In the genomic region with DNA sequence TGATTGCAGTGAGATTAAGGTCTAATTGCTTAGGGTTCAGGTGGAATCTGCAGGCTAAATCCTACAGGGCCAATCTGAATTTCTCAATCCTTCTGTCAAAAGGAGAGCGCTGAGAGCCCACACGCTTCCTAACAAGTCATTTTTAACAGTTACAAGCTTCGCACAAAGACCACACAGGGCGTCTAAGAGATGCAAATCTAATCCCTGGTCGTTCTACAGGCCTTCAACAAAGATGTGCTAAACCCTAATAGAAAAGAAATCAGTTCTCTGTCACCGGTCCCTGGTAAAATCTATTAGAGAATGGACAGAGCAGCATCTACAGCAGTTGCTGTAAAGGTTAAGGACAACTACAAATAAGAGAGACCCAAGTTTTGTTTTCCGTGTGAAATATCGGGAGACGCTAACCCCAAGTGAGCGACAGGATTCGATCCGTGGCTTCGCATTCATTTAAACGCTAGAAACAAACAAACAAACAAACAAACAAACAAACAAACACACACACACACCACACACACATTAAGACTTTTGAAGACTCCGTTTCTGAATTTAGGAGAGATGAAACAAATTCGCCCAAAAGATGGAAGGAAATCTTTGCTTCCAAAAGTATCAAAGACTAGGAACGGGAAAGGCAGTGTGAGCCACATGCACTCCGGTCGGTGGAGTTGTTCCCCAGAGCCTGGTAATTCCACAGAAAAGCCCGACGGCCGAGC, we compare ENCODE assay signal across 12 mouse cellular contexts. TPM values are rescaled to one million over a fixed set of nuclear protein-coding genes. Genes with fewer than 3 reads are reported as not detected.
DNase-seq lines count a peak whose midpoint lies in the region; ATAC-seq and TF ChIP-seq lines count a peak whose summit lies in the region.
"Had no signal": no experiment of that assay in that cellular context is flagged by ENCODE, and none has a peak within 500 bp of the region (broad histone marks: within the 10 kb centered on the region; RNA-seq: fewer than 3 reads in every experiment).

No protein-coding gene starts in this region.

- no peaks in the 10 kb centered on the region for H3K9me3 ChIP-seq in heart, embryonic 11.5 days (replicated peaks; ENCODE audit: control insufficient read depth, low read length)
- H3K9me3 ChIP-seq in lung, postnatal 0 days (ENCODE audit: low read length): no peaks in the 10 kb centered on the region
- H3K9me3 ChIP-seq in forebrain, embryonic 10.5 days: no peaks in the 10 kb centered on the region
- H3K9me3 ChIP-seq in midbrain, embryonic 12.5 days: no peaks in the 10 kb centered on the region

- H3K4me2 ChIP-seq in heart, embryonic 11.5 days: peak overlapping the region; percentile 55
- H3K4me2 ChIP-seq in lung, postnatal 0 days (replicated peaks; ENCODE audit: low read depth, low read length): peak overlapping the region; percentile 57
- H3K4me2 ChIP-seq in midbrain, embryonic 12.5 days (replicated peaks): peak overlapping the region; percentile 32

- WGBS in heart, embryonic 11.5 days (ENCODE audit: insufficient replicate concordance): 1% methylated on average over 22 of the region's 22 CpGs
- WGBS in lung, postnatal 0 days: 4% methylated on average over 22 of the region's 22 CpGs
- WGBS in forebrain, embryonic 10.5 days: under 1% methylated on average over 22 of the region's 22 CpGs
- under 1% methylated on average over 22 of the region's 22 CpGs for WGBS in midbrain, embryonic 12.5 days

- no peaks in the 10 kb centered on the region for H3K36me3 ChIP-seq in heart, embryonic 11.5 days (ENCODE audit: control insufficient read depth, insufficient read depth, low read length)
- no peaks in the 10 kb centered on the region for H3K36me3 ChIP-seq in lung, postnatal 0 days (ENCODE audit: insufficient read depth, low read length)
- H3K36me3 ChIP-seq in forebrain, embryonic 10.5 days (replicated peaks): no peaks in the 10 kb centered on the region
- no peaks in the 10 kb centered on the region for H3K36me3 ChIP-seq in midbrain, embryonic 12.5 days

- H3K4me1 ChIP-seq in heart, embryonic 11.5 days (ENCODE audit: control insufficient read depth, insufficient read depth, low read length): no peaks in the 10 kb centered on the region
- H3K4me1 ChIP-seq in lung, postnatal 0 days (ENCODE audit: insufficient read depth, low read depth, low read length): no peaks in the 10 kb centered on the region
- H3K4me1 ChIP-seq in forebrain, embryonic 10.5 days: peaks cover 27% of the 10 kb centered on the region
- H3K4me1 ChIP-seq in midbrain, embryonic 12.5 days: 0 out of 2 replicates have a peak, but pooled peaks cover 6% of the 10 kb centered on the region

- H3K27ac ChIP-seq in heart, embryonic 11.5 days (ENCODE audit: low read depth, low read length): no peak overlapping the region
- peak overlapping the region; percentile 94 for H3K27ac ChIP-seq in lung, postnatal 0 days (ENCODE audit: low read length)
- H3K27ac ChIP-seq in forebrain, embryonic 10.5 days: peak overlapping the region; percentile 81
- 0 out of 2 replicates have a peak overlapping the region, but pooled peaks have one; percentile 25 for H3K27ac ChIP-seq in midbrain, embryonic 12.5 days (replicated peaks)
- H3K27ac ChIP-seq: hindbrain, postnatal 0 days had no signal

- H3K27me3 ChIP-seq in heart, embryonic 11.5 days (ENCODE audit: control insufficient read depth, insufficient read depth, low read length): peaks cover 75% of the 10 kb centered on the region
- peaks cover 7% of the 10 kb centered on the region for H3K27me3 ChIP-seq in lung, postnatal 0 days (replicated peaks; ENCODE audit: insufficient read depth, low read length)
- peaks cover 98% of the 10 kb centered on the region for H3K27me3 ChIP-seq in forebrain, embryonic 10.5 days (ENCODE audit: poor library complexity, severe bottlenecking)
- peaks cover 84% of the 10 kb centered on the region for H3K27me3 ChIP-seq in midbrain, embryonic 12.5 days

- no peak overlapping the region for H3K9ac ChIP-seq in heart, embryonic 11.5 days (ENCODE audit: low read depth, low read length)
- peak overlapping the region; percentile 78 for H3K9ac ChIP-seq in lung, postnatal 0 days (replicated peaks; ENCODE audit: low read depth)
- 0 out of 2 replicates have a peak overlapping the region, but pooled peaks have one; percentile 24 for H3K9ac ChIP-seq in midbrain, embryonic 12.5 days (replicated peaks)

- H3K4me3 ChIP-seq in heart, embryonic 11.5 days (ENCODE audit: low read depth, low read length): peak overlapping the region; percentile 26
- peak overlapping the region; percentile 33 for H3K4me3 ChIP-seq in lung, postnatal 0 days (ENCODE audit: low read depth, low read length)
- H3K4me3 ChIP-seq in forebrain, embryonic 10.5 days: peak overlapping the region; percentile 43
- peak overlapping the region; percentile 18; the same call in 1 of the 2 replicates for H3K4me3 ChIP-seq in midbrain, embryonic 12.5 days
- H3K4me3 ChIP-seq: megakaryocyte, embryonic 14.5 days had no signal

- no peak for ATAC-seq in heart, embryonic 11.5 days (replicated peaks; ENCODE audit: insufficient number of reproducible peaks, low FRiP score, low TSS enrichment)
- no peak for ATAC-seq in lung, postnatal 0 days
- ATAC-seq in midbrain, embryonic 12.5 days (ENCODE audit: low FRiP score, low read depth): no peak

- TF ChIP-seq CTCF in lung, postnatal 0 days (IDR thresholded peaks at IDR 0.05): no peak

- DNase-seq in heart, adult 8-10 months (ENCODE audit: low spot score): no peak
- no peak for DNase-seq in lung, postnatal 0 days (ENCODE audit: low spot score)
- DNase-seq in lung, postnatal 36 days: no peak
- DNase-seq in forebrain, embryonic 10.5 days (ENCODE audit: extremely low spot score, low spot score): peak; percentile 48
- no peak for DNase-seq in adrenal gland, postnatal 10 days
- DNase-seq in frontal cortex, adult 2 months (ENCODE audit: extremely low spot score in 1 of 2, low spot score in 1 of 2): no peak

- TF ChIP-seq EP300 in lung, postnatal 0 days (IDR thresholded peaks at IDR 0.05): no peak

RNA-seq across cellular contexts. Expression of a gene that starts 16.2 kb away (rescaled TPM):
- 0.25 and 1.6 TPM in 2 replicates for polyA plus RNA-seq in heart, embryonic 11.5 days (2014; fragmentation: Nextera tagmentation; extraction: Ambion mirVana)
- total RNA-seq in heart, adult 8-10 months (2022): not detected
- polyA plus RNA-seq in lung, postnatal 0 days (2015; fragmentation: Nextera tagmentation; extraction: Ambion mirVana): 62.7 and 68.7 TPM in 2 replicates
- 12.0 and 14.3 TPM in 2 replicates for polyA plus RNA-seq in forebrain, embryonic 10.5 days (2016; fragmentation: Nextera tagmentation; extraction: Ambion mirVana)
- 5.2 and 9.3 TPM in 2 replicates for polyA plus RNA-seq in midbrain, embryonic 12.5 days (2016; fragmentation: Nextera tagmentation; extraction: Ambion mirVana)
- not detected for total RNA-seq in adrenal gland, postnatal 10 days (2021)
- 0.18 and 0.36 TPM in 2 replicates for polyA plus RNA-seq in frontal cortex, adult 2 months (2012; rRNA removed)
- total RNA-seq: common myeloid progenitor, adult 5-6 weeks had no signal
- polyA plus RNA-seq: hindbrain, postnatal 0 days; stomach, embryonic 16.5 days had no signal
